Mouse (Mus musculus) megakaryocyte, embryonic 14.5 days (primary cell): ENCODE measurements at regions not wholly inside any gene's neighbourhood (a gene's known extent, or its start where the extent isn't known, plus 50 kb on each side); places are given as distances from the start of the nearest gene placed in this dataset.

Source experiments
- FLI1 ChIP-seq: IDR thresholded peaks from 2 replicates; pipeline ENCODE4 v1.6.1; 2012; ENCODE audit warnings: low read length, inconsistent platforms, mixed read lengths
- GATA1 ChIP-seq: IDR thresholded peaks from 3 replicates; pipeline ENCODE4 v1.6.1; 2012; ENCODE audit warnings: mixed read lengths, low read length, inconsistent platforms, borderline replicate concordance

- TF ChIP-seq FLI1 (no peak), GATA1 (no peak)
Measured at GRCm38 (mm10) chr9:13987486-13987885, 160.0 kb downstream of the Fam76b start.
